Mouse (Mus musculus) intestine, postnatal 0 days (tissue): Measurements from ENCODE around the gene Odf4. TPM values are rescaled to one million over a fixed set of nuclear protein-coding genes. Genes with fewer than 3 reads are reported as not detected.

ENCODE experiments used
- ATAC-seq: fragments of 200-750 bp; cut with Nextera tagmentation; 2 replicates; pipeline ENCODE4 v1.8.0; 2017; ENCODE audit warnings: mild to moderate bottlenecking, moderate TSS enrichment, moderate library complexity
- H3K27ac ChIP-seq: fragments of 300-500 bp; sonication (generic); 2 replicates; pipeline ENCODE4 v1.5.1; 2014; ENCODE audit warnings: mild to moderate bottlenecking, low read depth, low read length, moderate library complexity
- H3K27me3 ChIP-seq: fragments of 300-500 bp; sonication (generic); replicated peaks from 2 replicates; pipeline ENCODE4 v1.6.1; 2014; ENCODE audit warnings: low read length, mixed read lengths; ENCODE audit not compliant: control insufficient read depth, insufficient read depth
- H3K36me3 ChIP-seq: fragments of 300-500 bp; sonication (generic); 2 replicates; pipeline ENCODE4 v1.6.1; 2014; ENCODE audit warnings: mild to moderate bottlenecking, moderate library complexity; ENCODE audit not compliant: control insufficient read depth, insufficient read depth
- H3K4me1 ChIP-seq: fragments of 300-500 bp; sonication (generic); replicated peaks from 2 replicates; pipeline ENCODE4 v1.6.1; 2014; ENCODE audit warnings: antibody characterized with exemption, low read length, mixed read lengths; ENCODE audit not compliant: control insufficient read depth, insufficient read depth
- H3K4me2 ChIP-seq: fragments of 300-500 bp; sonication (generic); replicated peaks from 2 replicates; pipeline ENCODE4 v1.6.1; 2014; ENCODE audit warnings: low read depth, mild to moderate bottlenecking, moderate library complexity
- H3K4me3 ChIP-seq: fragments of 300-500 bp; sonication (generic); 2 replicates; pipeline ENCODE4 v1.5.1; 2014; ENCODE audit warnings: low read depth, low read length
- H3K9ac ChIP-seq: fragments of 300-500 bp; sonication (generic); 2 replicates; pipeline ENCODE4 v1.6.1; 2014; ENCODE audit warnings: mild to moderate bottlenecking, low read depth, low read length
- H3K9me3 ChIP-seq: fragments of 300-500 bp; sonication (generic); 2 replicates; pipeline ENCODE4 v1.6.1; 2016; ENCODE audit warnings: mixed run types; ENCODE audit not compliant: control insufficient read depth
- CTCF ChIP-seq: sonication (generic); IDR thresholded peaks from 2 replicates; pipeline ENCODE4 v1.5.1; 2016; ENCODE audit warnings: low read depth, mild to moderate bottlenecking, control low read depth, antibody characterized with exemption, moderate library complexity
- WGBS: fragments of 180-500 bp; shearing (Covaris S2); extraction: QIAGEN DNeasy Blood & Tissue Kit; methylation state at CpG from one replicate; pipeline ENCODE4 v1.1.7; 2014; 5-methylcytosine and 5-hydroxymethylcytosine counted together
- polyA plus RNA-seq: library from polyadenylated mRNA; unstranded; fragments of >200 nt; fragmentation: Nextera tagmentation; extraction: Ambion mirVana; gene quantifications from 2 replicates; pipeline ENCODE4 v1.2.1, GENCODE M21; 2015

Gene Odf4
- polyA plus RNA-seq, 1 experiment from 2014 or later, result not detected

DNA sequence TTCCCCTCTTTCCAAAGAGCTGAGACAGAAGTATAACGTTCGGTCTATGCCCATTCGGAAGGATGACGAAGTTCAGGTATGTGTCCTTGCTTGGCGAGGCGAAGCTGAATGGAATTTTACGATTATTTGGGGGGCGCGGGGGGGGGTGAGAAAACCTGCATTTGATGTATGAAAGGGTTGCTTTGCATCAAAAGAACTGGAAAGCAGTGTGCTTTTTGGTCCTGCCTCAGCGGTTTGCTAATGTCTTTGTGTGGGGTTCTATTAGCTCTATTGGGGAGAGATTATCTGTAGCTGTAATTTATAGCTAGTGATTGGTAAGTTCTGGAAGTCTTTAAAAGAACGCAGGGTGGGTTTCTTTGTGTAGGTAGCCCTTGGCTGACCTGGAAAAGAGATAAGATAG, 24.5 kb downstream of the Odf4 start:
- peaks cover 34% of the 10 kb centered on the region for H3K36me3 ChIP-seq
- no peaks in the 10 kb centered on the region for H3K9me3 ChIP-seq
- no peaks in the 10 kb centered on the region for H3K27me3 ChIP-seq
- 2% methylated on average over 11 of the region's 11 CpGs for WGBS
- H3K9ac ChIP-seq, result peak overlapping the region; percentile 94
- peak overlapping the region; percentile 74 for H3K4me3 ChIP-seq
- H3K4me1 ChIP-seq, result 0 out of 2 replicates have a peak, but pooled peaks cover 3% of the 10 kb centered on the region
- TF ChIP-seq CTCF, result no peak
- no peak overlapping the region for H3K27ac ChIP-seq
- no peak for ATAC-seq
- peak overlapping the region; percentile 77 for H3K4me2 ChIP-seq

DNA sequence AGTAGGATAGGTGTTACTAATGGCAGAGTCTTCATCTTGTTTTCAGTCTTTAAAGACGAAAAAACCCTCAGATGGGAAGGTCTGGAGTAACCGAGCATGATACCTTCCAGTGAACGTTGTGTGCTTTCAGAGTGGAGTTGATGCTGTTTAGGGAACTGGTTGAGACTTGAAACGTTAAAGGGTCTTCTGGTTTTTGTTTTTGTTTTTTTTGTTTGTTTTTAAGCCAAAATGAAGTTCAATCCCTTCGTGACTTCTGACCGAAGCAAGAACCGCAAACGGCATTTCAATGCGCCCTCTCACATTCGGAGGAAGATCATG, 24.9 kb downstream of the Odf4 start:
- H3K4me3 ChIP-seq, result peak overlapping the region; percentile 74
- peak overlapping the region; percentile 94 for H3K9ac ChIP-seq
- 0% methylated on average over 10 of the region's 10 CpGs for WGBS
- H3K27me3 ChIP-seq, result no peaks in the 10 kb centered on the region
- no peaks in the 10 kb centered on the region for H3K9me3 ChIP-seq
- ATAC-seq, result no peak
- H3K4me1 ChIP-seq, result 0 out of 2 replicates have a peak, but pooled peaks cover 3% of the 10 kb centered on the region
- peaks cover 32% of the 10 kb centered on the region for H3K36me3 ChIP-seq
- peak overlapping the region; percentile 77 for H3K4me2 ChIP-seq
- TF ChIP-seq CTCF, result no peak
- peak overlapping the region; percentile 74 for H3K27ac ChIP-seq

DNA sequence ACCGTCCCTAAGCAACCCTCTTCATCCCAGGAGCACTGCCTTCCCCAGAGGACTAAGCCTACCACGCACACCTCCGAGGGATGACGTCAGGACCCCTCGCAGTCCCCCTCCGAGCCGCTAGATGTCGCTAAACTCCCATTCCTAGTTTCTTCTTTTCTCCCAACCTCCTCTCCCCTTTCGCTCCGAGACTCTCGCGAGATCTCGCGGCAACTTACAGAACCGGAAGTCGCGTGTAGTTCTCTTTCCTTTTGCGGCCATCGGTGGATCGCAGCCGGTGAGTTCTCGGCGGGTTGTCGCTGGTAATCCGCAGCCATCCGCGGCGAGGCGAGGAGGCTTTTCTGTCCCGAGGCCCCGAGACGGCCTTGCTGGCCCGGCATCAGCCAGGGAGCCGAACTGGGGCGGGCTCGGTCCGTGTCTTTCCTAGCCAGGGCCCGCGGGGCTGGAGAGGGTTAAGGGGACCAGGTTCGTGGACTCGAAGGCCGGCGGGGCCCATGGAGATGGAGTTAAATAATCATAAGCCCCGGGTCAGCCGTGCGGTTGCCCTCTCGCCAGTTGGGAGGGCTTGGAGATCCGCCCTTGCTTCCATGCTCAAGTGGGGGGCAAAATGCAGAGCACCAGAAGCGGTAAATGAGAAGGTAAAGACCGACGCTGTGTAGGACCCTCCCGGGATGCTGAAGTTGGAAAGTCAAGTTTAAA, 25.4 kb downstream of the Odf4 start, which contains the start of gene Rpl26:
Rpl26 (plus strand) TSS at position 233 of the 696 bp plus-strand sequence.
- Histone ChIP-seq H3K27ac (peak within 1 kb of the TSS; percentile 74), H3K9me3 (no peaks in the 10 kb centered on the region), H3K4me3 (peak within 1 kb of the TSS; percentile 74), H3K27me3 (no peaks in the 10 kb centered on the region), H3K36me3 (peaks cover 27% of the 10 kb centered on the region), H3K4me2 (peak within 1 kb of the TSS; percentile 77), H3K4me1 (0 out of 2 replicates have a peak, but pooled peaks cover 3% of the 10 kb centered on the region), H3K9ac (peak within 1 kb of the TSS; percentile 94)
- ATAC-seq, result peak; percentile 84
- WGBS, result under 1% methylated on average over 52 of the region's 52 CpGs
- peak; percentile 99 for TF ChIP-seq CTCF

DNA sequence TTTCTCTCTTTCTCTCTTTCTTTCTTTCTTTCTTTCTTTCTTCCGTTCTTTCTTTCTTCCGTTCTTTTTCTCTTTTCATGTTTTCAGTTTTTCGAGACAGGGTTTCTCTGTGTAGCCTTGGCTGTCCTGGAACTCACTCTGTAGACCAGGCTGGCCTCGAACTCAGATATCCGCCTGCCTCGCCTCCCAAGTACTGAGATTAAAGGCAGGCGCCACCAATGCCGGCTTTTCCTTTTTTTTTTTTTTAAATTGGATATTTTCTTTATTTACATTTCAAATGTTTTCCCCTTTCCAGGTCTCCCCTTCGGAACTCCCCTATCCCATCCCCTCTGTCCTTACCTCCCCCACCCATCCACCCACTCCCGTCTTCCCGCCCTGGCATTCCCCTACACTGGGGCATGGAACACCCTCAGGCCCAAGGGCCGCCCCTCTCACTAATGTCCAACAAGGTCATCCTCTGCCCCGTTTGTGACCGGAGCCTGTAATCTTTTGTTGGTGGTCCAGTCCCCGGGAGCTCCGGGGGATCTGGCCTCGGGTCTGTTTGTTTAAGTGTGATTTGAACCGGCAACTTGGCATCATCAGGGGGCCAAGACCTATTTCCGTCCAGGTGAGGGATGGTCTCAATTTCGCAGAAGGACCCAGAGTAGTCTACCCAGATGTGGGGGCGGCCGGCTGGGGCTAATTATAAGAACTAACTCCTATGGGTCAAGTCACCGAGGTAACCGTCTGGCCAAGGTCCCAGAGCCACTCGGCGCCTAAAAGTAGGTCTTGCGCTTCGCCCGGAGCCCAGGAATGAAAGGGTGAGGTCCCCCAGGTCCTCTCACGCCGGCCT, 26.1 kb downstream of the Odf4 start:
- H3K9ac ChIP-seq, result 0 out of 2 replicates have a peak overlapping the region, but pooled peaks have one; percentile 18
- TF ChIP-seq CTCF, result no peak
- peak; percentile 20 for ATAC-seq
- peaks cover 21% of the 10 kb centered on the region for H3K36me3 ChIP-seq
- H3K4me2 ChIP-seq, result peak overlapping the region; percentile 77
- 0 out of 2 replicates have a peak, but pooled peaks cover 3% of the 10 kb centered on the region for H3K4me1 ChIP-seq
- H3K4me3 ChIP-seq, result peak overlapping the region; percentile 74
- no peaks in the 10 kb centered on the region for H3K27me3 ChIP-seq
- H3K9me3 ChIP-seq, result no peaks in the 10 kb centered on the region
- H3K27ac ChIP-seq, result no peak overlapping the region
- WGBS, result 26% methylated on average over 31 of the region's 31 CpGs

DNA sequence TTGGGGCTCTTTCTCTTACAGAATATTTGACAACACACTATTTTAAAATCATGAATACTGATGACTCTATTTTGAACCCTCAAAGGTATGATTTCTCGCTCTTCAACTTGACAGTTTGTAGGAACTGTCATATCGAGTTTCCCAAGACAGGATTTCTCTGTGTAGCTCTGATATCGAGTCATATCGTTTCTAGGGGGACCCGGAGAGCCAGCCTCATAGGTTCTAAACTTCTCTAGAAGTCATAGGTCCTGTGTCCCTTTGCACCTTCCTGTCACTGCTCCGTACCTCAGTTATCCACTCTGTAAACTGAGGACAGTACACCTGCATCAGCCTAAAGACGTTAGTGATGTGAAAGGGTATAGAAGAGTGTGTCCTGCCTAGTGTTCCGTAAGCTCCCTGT, 27.1 kb downstream of the Odf4 start:
- Histone ChIP-seq H3K9me3 (no peaks in the 10 kb centered on the region), H3K4me2 (no peak overlapping the region), H3K9ac (no peak overlapping the region), H3K4me3 (no peak overlapping the region), H3K27ac (no peak overlapping the region), H3K27me3 (no peaks in the 10 kb centered on the region), H3K36me3 (peaks cover 15% of the 10 kb centered on the region), H3K4me1 (0 out of 2 replicates have a peak, but pooled peaks cover 3% of the 10 kb centered on the region)
- ATAC-seq, result no peak
- 88% methylated on average over 8 of the region's 8 CpGs for WGBS
- TF ChIP-seq CTCF, result no peak

DNA sequence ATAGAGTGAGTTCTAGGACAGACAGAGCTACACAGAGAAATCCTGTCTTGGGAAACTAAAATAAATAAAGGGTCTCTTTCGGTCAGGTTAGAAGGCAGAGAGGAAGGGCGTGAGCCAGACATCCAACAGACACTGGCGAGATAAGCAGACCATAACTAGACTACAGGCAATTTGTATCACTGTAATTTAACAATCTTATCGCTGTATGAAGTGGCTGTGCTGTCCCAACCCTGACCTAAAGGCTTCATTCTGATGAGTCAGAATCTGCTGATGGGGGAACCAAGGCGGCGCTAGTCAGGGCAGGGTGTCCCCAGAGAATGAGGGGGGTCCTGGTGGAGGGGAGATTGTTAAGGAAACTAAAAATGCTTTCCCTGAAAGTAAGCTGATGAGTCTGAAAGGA, 28.1 kb downstream of the Odf4 start:
- Histone ChIP-seq H3K27ac (no peak overlapping the region), H3K27me3 (no peaks in the 10 kb centered on the region), H3K4me3 (no peak overlapping the region), H3K36me3 (peaks cover 7% of the 10 kb centered on the region), H3K9ac (no peak overlapping the region), H3K4me1 (0 out of 2 replicates have a peak, but pooled peaks cover 3% of the 10 kb centered on the region), H3K4me2 (no peak overlapping the region), H3K9me3 (no peaks in the 10 kb centered on the region)
- no peak for TF ChIP-seq CTCF
- 62% methylated on average over 6 of the region's 6 CpGs for WGBS
- no peak for ATAC-seq
